Mouse (Mus musculus): ENCODE data around the gene Eprs.

The Eprs gene

DNA sequence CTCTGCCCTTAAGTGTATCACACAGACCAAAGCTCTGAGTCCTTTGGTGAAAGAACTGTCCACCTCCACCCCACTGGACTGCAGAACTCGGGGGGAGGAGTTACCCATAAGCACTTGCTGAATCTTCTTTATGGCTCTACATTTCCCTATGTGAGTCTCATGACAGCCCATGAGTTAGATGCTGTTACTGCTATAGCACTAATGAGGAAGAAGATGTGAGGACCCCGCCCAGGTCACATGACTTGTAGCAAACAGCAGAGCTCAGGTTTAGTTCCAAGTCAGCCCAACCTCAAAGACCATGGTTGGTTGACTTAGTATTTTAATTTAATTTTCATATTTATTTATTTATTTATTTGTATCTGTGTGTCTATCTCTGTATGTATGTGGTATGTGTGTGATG is 86.9 kb downstream of the Eprs start:
- no peak for DNase-seq (ENCODE audit: low spot score in 2 of 2)

DNA sequence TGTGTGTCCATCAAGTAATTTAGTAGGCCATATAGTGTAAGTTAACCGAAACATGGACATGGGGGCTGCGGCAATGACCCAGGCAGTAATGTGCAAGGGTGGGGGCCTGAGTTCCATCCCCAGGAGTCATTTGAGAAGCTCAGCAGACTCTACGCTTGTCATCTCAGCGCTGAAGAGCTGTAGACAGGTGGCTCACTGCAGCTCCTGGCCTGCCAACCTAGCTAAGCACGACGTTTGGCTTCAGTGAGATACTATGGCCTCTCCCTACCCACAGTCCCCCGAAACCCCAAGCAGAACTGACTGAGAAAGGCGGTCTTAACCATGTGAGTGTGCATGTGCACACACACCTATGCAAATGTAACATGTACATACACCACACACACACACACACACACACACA is 88.2 kb downstream of the Eprs start:
- DNase-seq (ENCODE audit: low spot score in 2 of 2) = no peak

DNA sequence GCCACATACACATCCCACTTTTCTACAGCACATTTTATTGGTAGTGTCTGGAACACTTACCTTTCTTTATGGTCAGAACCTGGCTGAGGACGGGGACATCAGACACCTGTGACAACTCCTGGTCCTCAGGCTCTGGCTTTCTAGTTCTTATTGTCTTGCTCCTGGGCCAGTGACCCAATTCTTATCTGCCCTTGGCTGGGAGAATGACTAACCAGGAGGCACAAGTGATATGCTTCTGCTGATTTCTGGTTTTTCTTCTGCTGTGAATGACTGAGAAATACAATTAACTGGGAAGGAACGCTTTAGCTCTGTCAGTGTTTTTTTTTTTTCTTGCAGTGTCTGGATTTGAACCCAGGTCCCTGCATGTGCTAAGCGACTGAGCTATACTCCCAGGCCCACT is 88.7 kb downstream of the Eprs start:
- DNase-seq (ENCODE audit: low spot score in 2 of 2) = no peak

DNA sequence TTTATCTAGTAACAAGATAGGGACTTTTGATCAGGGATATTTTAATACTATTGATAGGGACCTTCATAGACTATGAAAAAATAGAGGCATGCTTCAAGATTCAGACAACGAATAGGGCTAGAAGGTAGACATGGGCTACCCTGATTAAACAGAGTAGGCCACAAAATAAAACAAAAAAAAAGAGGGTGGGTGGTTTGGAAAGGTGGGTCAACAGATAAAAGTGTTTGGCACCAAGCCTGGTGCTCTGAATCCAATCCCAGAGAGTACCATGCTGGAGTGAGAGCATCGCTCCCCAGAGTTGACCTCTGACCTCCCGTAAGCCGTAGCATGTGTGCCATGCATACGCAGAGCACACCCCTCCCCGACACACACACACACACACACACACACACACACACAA is 89.6 kb downstream of the Eprs start:
- DNase-seq (ENCODE audit: low spot score in 2 of 2) = no peak

DNA sequence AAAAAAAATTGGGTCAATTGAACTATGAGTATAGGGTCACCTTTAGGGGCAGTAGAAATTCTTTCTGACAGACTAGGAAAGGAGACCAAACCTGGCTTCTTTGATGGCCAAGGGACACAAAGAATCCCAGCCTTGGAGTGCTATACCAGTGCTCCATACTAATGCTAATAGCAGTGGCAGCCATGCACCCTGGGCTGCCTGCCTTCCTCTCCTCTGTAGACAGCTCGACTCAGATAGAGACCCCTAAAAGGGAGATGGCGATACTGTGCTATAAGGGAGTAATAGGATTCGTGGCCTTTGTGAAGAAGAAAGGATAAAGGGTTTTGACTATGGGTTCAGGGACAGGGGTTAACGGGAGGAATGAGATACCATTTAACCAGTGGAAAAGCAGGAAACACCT is 91.3 kb downstream of the Eprs start:
- no peak for DNase-seq (ENCODE audit: low spot score in 2 of 2)

DNA sequence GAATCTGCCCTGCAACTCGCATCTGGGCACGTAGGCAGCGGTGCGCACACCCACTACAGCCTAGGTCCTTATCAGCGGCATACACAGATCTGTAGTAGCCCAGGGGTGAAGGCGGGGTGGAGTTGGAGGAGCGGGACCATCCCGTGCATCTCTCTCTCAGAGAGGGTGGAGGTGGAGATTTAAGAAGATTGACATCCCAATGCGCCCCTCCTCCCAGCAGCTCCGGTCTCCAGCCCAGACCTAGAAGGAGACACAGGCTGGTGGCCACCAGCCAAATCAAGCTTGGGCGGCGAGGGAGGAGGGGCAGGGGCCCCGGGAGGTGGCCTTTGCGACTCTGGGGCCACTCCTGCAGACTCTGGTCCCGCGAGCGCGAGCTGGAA is 91.7 kb downstream of the Eprs start, which contains the start of gene Slc30a10:
TSS of gene Slc30a10 (plus strand) at position 274 of the 380 bp plus-strand sequence.
- no peak for DNase-seq (ENCODE audit: low spot score in 2 of 2)

DNA sequence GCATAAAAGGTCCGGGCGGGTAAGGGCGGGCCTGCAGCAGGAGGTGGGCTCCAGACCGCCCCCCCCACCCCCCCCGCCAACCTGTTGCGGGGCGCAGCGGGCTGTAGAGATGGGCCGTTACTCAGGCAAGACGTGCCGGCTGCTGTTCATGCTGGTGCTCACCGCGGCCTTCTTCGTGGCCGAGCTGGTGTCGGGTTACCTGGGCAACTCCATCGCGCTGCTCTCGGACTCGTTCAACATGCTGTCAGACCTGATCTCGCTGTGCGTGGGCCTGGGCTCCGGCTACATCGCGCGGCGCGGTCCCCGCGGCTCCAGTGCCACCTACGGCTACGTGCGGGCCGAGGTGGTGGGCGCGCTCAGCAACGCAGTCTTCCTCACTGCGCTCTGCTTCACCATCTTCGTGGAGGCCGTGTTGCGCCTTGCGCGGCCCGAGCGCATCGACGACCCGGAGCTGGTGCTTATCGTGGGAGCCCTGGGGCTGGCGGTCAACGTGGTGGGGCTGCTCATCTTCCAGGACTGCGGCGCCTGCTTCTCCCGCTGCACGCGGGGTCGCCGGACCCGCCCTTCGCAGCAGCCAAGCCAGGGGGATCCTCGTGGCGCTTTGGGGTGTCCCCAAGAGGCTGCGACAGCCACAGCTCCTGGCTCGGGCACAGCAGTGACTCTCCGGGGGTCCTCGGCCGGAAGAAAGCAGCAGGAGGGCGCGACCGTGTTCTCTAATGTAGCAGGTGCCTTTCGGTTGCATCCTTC is 92.3 kb downstream of the Eprs start:
- DNase-seq (ENCODE audit: low spot score in 2 of 2) = no peak

DNA sequence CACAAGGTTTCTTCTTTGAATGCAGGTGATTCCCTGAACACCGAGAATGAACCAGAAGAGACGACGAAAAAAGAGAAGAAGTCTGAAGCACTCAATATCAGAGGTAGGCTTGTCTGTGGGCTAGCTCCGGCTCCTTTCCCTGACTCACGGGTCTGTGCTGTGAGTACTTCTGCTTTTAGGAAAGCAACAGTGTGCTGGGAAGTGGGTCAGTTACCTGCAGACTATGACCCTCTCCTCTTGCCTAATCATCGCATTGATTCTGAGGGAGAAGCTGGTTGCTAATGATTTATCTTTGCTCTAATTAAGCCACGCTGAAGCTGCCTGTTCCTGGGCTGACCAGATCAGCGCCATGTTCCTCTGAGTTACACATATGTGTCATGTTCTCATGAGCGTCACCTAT is 93.5 kb downstream of the Eprs start:
- no peak for DNase-seq (ENCODE audit: low spot score in 2 of 2)

DNA sequence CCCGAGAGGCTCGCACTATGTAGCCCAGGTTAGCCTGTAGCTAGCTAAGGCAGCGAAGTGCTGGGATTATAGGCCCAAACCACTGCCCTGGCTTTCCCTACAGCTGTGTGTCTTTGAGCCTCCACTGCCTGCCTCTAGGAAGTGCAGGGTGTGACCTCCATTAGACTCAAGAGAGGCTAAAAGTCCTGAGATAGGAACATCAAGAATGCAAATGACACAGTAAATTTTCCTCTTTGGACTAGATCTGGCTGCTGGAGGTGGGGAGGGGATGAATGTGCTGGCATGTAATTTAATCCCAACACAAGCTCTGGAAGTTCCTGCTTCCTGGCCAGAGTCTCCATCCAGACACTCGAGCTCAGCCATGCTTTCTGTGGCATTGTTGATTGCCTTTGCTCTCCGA is 97.3 kb downstream of the Eprs start:
- DNase-seq (ENCODE audit: low spot score in 2 of 2) = no peak

DNA sequence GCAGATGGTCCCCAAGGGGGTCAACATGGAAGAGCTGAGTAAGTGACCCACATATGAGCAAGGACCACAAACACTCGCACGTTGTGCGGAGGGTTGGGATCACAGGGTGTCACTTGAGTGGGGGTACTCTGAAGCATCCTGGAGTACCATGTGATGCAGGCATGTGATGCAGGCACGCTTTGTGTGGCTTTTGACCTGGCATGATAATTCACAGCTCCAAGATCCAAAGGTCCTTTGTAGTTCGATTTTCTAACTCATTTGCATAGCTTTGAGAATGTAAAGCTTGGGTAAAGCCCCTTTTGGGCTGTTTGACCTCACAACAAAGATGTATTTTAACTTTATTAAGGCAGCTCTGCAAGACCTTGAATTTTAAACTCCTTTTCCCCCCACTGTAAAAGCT is 100.0 kb downstream of the Eprs start:
- no peak for DNase-seq (ENCODE audit: low spot score in 2 of 2)

DNA sequence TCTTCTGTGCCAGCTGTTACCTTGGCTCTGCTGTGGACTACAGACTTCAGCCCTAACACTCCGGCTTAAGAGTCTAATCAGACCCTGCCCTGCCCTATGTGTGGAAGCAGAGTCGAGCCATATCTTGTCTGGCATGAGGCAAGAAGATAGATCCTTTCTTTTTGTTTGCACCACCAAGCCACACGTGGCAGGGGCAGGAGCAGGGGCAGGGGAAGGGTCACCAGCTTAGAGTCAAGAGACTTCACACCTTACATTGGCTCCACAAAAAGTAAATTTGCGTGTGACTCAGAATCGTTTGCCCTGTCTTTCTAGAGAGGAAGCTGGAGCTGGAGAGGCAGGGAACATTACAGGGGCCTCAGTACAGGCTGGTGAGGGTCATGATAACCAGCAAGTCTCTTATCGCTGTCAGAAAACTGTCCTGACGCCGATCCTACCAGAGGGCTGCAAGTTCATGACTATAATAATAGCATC is 106.7 kb downstream of the Eprs start:
- no peak for DNase-seq (ENCODE audit: low spot score in 2 of 2)

DNA sequence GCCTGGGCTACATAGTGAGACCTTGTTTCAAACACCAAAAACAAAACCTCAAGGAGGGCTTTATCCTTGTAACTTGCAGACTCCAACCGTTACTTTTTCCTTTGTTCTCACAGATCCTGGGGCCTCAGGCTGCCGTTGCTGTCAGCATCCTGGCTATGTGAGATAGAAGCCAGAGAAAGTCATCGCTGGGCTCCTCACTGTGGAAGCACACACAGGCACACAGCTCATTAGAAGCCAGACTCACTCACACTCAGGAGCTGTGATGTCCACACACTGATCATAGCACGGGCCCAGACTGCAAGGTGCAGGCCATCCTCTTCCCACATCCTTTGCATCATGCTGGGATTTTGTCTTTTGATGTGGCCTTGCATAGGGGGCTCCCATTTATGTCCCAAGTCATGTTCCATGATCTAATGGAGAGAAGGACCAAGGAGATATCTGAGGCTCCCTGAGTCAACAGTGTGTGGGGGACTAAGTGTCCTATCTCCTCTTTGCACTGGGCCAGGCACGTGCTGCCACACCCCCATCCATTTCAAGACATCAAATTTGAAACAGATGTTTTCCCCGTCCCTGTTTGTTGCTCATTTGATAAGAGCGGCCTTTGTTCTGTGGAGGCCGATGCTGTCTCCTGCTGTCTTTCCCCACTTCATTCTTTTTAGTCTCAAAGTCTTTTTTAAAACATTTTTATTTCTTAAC is 109.3 kb downstream of the Eprs start:
- no peak for DNase-seq (ENCODE audit: low spot score in 2 of 2)

DNA sequence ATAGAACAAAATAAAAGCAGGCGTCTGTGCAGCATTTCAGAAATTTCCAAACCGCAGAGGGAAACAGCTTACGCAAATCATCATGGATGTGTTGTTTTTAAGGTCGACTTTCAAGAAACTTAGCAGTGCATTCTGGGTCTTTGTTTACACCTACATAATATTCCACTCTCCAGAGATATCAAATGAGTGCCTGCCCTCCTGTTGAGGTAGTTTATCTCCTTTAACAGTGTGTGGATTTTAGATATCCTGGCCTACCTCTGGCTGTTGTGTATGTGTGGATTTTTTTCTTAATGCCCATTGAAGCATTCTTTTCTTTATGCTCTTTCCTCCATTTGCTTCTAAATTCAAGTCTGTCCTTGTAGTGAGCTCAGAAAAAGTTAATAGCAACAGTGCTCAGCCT is 109.9 kb downstream of the Eprs start:
- no peak for DNase-seq (ENCODE audit: low spot score in 2 of 2)

DNA sequence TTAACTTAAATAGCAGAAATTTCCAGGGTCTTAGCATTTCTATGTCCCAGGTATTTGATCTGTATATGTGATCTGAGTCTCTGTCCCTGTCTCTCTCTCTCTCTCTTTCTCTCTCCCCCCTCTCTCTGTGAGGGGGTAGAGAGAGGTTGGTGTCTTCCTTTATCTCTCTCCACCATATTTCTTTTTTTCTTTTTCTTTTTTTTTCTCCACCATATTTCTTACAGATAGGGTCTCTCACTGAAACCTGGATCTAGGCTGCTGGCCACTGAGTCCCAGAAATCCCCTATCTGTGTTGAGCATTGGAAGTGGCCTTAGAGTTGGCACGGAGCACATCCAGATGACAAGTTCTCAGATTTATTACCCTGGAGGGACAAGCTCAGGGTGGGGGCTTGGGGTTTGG is 110.6 kb downstream of the Eprs start:
- no peak for DNase-seq (ENCODE audit: low spot score in 2 of 2)
